Mouse (Mus musculus) liver, adult 2 months (tissue): ENCODE results near the gene Scaf8. TPM values are rescaled to one million over a fixed set of nuclear protein-coding genes. Genes with fewer than 3 reads are reported as not detected.
A peak's percentile ranks its signal among the peaks of the same experiment; 100 is the strongest.
"Not testable (repeated sequence)": the region's sequence is repeated elsewhere in the genome, so short reads cannot be mapped to it uniquely, and the experiment has no call there.

ENCODE experiments used
- DNase-seq: peaks from one replicate; pipeline ENCODE4 v3.0.0-alpha.2; 2011; ENCODE audit warnings: low read depth, low spot score; ENCODE audit errors: extremely low read depth
- H3K27ac ChIP-seq: fragments of 200-500 bp; replicated peaks from 2 replicates; pipeline ENCODE4 v1.5.1; 2012; ENCODE audit warnings: low read depth, mild to moderate bottlenecking, control low read depth, inconsistent platforms, low read length; ENCODE audit not compliant: insufficient read depth
- H3K27me3 ChIP-seq: fragments of 200-500 bp; 2 replicates; pipeline ENCODE4 v1.6.1; 2012; ENCODE audit warnings: mild to moderate bottlenecking, moderate library complexity, low read length, inconsistent platforms; ENCODE audit not compliant: control insufficient read depth, insufficient read depth
- H3K36me3 ChIP-seq: fragments of 200-500 bp; 2 replicates; pipeline ENCODE4 v1.6.1; 2012; ENCODE audit warnings: low read length, inconsistent platforms; ENCODE audit not compliant: control insufficient read depth, insufficient read depth
- H3K4me1 ChIP-seq: fragments of 200-500 bp; 2 replicates; pipeline ENCODE4 v1.6.1; 2011; ENCODE audit warnings: low read length; ENCODE audit not compliant: control insufficient read depth, insufficient read depth
- H3K4me3 ChIP-seq: fragments of 200-500 bp; 2 replicates; pipeline ENCODE4 v1.5.1; 2011; ENCODE audit warnings: low read depth, mild to moderate bottlenecking, control low read depth, low read length, moderate library complexity; ENCODE audit not compliant: insufficient read depth
- H3K79me2 ChIP-seq: fragments of 200-500 bp; 2 replicates; pipeline ENCODE4 v1.6.1; 2012; ENCODE audit warnings: inconsistent platforms, mild to moderate bottlenecking, low read length, moderate library complexity; ENCODE audit not compliant: control insufficient read depth, insufficient read depth
- H3K9ac ChIP-seq: fragments of 200-500 bp; 2 replicates; pipeline ENCODE4 v1.6.1; 2012; ENCODE audit warnings: low read depth, mild to moderate bottlenecking, control low read depth, inconsistent platforms, low read length
- CTCF ChIP-seq: fragments of 200-500 bp; IDR thresholded peaks from 2 replicates; pipeline ENCODE4 v1.5.1; 2011; ENCODE audit warnings: low read depth, low read length, control low read depth
- POLR2A ChIP-seq: fragments of 200-500 bp; IDR thresholded peaks from 2 replicates; pipeline ENCODE4 v1.6.1; 2011; ENCODE audit warnings: low read length, control low read depth; ENCODE audit not compliant: insufficient read depth; ENCODE audit errors: extremely low read depth
- WGBS: fragments of 180-500 bp; shearing (Covaris S2); methylation state at CpG from one replicate; pipeline ENCODE4 v1.1.7; 2018; 5-methylcytosine and 5-hydroxymethylcytosine counted together
- polyA plus RNA-seq: library from polyadenylated mRNA; depleted of rRNA; stranded (reverse); fragments of >200 nt; gene quantifications from 2 replicates; pipeline ENCODE4 v1.2.3, GENCODE M21; 2012
- total RNA-seq: library from RNA; depleted of rRNA; stranded (reverse); fragments of >200 nt; gene quantifications from 2 replicates; pipeline ENCODE4 v1.2.3, GENCODE M21; 2014

The Scaf8 gene
- total and polyA plus RNA-seq, 2 experiments, result 10.8 to 12.4 TPM

DNA sequence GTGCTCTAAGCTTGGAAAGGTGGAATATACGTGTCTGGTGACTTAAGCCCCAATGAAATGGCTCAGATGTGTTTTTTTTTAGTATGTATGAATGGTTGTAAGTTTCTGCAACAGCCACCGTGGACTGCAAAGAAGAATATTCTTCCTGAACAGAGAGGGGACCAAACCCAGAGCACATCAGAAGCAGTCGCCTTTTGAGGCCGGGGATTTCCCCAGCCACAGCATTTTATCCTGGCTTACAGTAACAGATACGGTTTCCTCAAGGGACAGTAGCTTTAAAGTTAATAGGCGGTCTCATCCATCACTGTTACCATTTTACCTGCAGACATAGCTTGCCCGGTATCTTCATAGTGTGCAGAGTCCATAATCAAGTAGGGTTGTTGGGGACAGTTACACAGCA lies 21.4 kb downstream of the Scaf8 start:
- DNase-seq, result no peak
- peaks cover 12% of the 10 kb centered on the region for H3K4me1 ChIP-seq
- no peaks in the 10 kb centered on the region for H3K27me3 ChIP-seq
- WGBS, result 87% methylated on average over 7 of the region's 7 CpGs
- H3K4me3 ChIP-seq, result no peak overlapping the region
- H3K36me3 ChIP-seq, result no peaks in the 10 kb centered on the region
- no peak overlapping the region for H3K27ac ChIP-seq
- peaks cover 47% of the 10 kb centered on the region for H3K79me2 ChIP-seq
- no peak overlapping the region for H3K9ac ChIP-seq
- TF ChIP-seq POLR2A (no peak), CTCF (no peak)

DNA sequence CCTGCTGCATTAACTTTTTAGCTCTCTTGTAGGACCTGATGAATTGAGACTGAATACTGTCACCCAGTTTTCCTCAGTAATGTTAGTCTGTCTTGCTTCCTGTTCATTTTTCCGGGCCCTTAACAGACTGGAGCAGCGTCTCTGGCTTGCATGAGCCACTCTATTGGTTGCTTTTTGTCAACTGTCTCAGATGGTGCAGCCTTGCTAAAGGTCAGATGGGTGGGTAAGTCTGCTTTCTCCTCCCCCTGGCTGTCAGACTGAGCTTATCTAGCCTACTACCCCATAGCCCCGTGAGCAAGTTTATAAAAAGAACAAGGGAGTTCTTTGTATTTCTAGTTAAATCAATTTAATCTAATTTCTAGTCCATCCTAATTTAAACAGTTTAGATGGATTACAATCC lies 23.6 kb downstream of the Scaf8 start:
- H3K79me2 ChIP-seq, result peaks cover 39% of the 10 kb centered on the region
- DNase-seq, result peak; percentile 49
- H3K27me3 ChIP-seq, result no peaks in the 10 kb centered on the region
- WGBS, result 7% methylated on average over 3 of the region's 3 CpGs
- H3K27ac ChIP-seq, result no peak overlapping the region
- no peak for TF ChIP-seq CTCF
- no peak for TF ChIP-seq POLR2A
- H3K4me3 ChIP-seq, result no peak overlapping the region
- peaks cover 12% of the 10 kb centered on the region for H3K4me1 ChIP-seq
- H3K36me3 ChIP-seq, result no peaks in the 10 kb centered on the region
- H3K9ac ChIP-seq, result no peak overlapping the region

DNA sequence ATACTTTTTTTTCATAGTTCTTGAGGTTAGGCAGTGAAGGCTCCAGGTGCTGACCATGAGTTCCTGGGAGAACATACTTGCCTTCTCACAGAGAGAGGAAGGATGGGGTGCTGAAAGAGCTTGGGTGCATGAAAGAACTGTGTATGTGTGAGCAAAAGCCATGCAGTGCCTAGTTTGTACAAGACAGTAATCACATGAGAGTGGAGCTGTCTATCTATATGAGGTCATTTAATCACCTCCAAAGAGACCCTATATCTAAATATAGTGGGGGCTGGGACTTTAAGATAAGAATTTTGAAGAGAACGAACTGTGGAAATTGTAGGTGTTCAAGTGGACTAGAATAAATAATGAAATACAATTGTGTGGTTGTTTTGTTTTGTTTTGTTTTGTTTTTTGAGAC lies 25.3 kb downstream of the Scaf8 start:
- 88% methylated on average over 1 of the region's 1 CpGs for WGBS
- no peak overlapping the region for H3K27ac ChIP-seq

DNA sequence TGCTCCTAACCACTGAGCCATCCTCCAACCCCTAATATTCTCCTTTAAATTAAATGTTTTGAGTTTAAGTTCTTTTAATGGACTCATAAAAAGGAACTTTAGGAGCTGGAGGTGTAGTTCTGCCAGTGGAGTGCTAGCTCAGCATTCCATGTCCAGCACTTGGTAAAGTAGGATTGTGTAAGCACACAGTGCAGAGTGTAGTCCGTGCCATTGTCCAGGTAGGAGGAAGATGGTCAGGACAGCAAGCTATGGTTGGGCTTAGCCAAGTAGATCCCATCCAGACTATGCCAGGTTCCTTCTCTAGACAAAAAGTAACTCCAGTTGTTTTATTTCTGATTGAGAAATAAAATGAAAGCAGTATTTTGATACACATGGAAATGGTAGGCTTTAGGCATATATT lies 34.1 kb downstream of the Scaf8 start:
- peak; percentile 40 for DNase-seq
- no peak for TF ChIP-seq POLR2A
- no peak for TF ChIP-seq CTCF
- Histone ChIP-seq H3K4me3 (no peak overlapping the region), H3K9ac (no peak overlapping the region), H3K27me3 (no peaks in the 10 kb centered on the region), H3K4me1 (0 out of 2 replicates have a peak, but pooled peaks cover 3% of the 10 kb centered on the region), H3K27ac (no peak overlapping the region), H3K79me2 (peaks cover 10% of the 10 kb centered on the region; the same call in 1 of the 2 replicates), H3K36me3 (peaks cover 13% of the 10 kb centered on the region)
- 23% methylated on average over 1 of the region's 1 CpGs for WGBS

More for the DNA sequence above, 25.3 kb downstream of the Scaf8 start:
- peaks cover 12% of the 10 kb centered on the region for H3K4me1 ChIP-seq
- no peak overlapping the region for H3K4me3 ChIP-seq
- no peak for TF ChIP-seq POLR2A
- TF ChIP-seq CTCF, result no peak
- peaks cover 44% of the 10 kb centered on the region for H3K79me2 ChIP-seq
- no peak for DNase-seq
- no peaks in the 10 kb centered on the region for H3K27me3 ChIP-seq
- no peaks in the 10 kb centered on the region for H3K36me3 ChIP-seq
- H3K9ac ChIP-seq, result no peak overlapping the region

DNA sequence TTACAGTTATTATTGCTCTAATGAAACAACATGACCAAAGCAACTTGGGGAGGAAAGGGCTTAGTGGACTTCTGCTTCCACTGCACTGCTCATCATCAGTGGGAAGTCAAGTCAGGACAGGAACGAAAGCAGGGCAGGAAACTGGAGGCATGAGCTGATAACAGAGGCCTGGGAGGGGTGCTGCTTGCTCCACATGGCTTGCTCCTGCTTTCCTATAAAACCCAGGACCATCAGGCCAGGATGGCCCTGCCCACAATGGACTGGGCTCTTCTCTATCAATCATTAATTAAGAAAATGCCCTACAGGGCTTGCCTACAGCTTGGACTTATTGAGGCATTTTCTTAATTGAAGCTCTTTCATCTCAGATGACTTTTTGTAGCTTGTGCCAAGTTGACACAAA lies 34.8 kb downstream of the Scaf8 start:
- TF ChIP-seq CTCF (no peak), POLR2A (no peak)

DNA sequence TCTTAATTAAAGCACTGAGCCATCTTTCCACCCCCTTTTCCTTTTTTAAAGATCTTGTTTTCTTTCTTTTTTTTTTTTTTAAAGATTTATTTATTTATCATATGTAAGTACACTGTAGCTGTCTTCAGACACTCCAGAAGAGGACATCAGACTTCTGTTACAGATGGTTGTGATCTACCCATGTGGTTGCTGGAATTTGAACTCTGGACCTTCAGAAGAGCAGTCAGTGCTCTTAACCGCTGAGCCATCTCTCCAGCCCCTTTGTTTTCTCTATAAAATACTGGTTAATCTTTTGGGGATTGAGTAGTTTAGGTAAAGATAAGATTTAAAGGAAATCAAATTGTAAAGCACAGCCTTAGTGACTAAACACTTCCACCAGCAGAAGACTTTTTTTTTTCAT lies 35.9 kb downstream of the Scaf8 start:
- H3K9ac ChIP-seq, H3K27ac ChIP-seq, H3K79me2 ChIP-seq, H3K4me1 ChIP-seq, H3K27me3 ChIP-seq, H3K4me3 ChIP-seq: not testable (repeated sequence)
- 6% methylated on average over 1 of the region's 1 CpGs for WGBS
- DNase-seq, result peak; percentile 29
- peaks cover 15% of the 10 kb centered on the region for H3K36me3 ChIP-seq

More for the DNA sequence above, 34.8 kb downstream of the Scaf8 start:
- no peak overlapping the region for H3K27ac ChIP-seq
- H3K79me2 ChIP-seq, result peaks cover 7% of the 10 kb centered on the region; the same call in 1 of the 2 replicates
- H3K4me1 ChIP-seq, result 0 out of 2 replicates have a peak, but pooled peaks cover 3% of the 10 kb centered on the region
- 16% methylated on average over 1 of the region's 1 CpGs for WGBS
- DNase-seq, result peak; percentile 42
- no peak overlapping the region for H3K4me3 ChIP-seq
- H3K9ac ChIP-seq, result no peak overlapping the region
- no peaks in the 10 kb centered on the region for H3K27me3 ChIP-seq
- H3K36me3 ChIP-seq, result peaks cover 17% of the 10 kb centered on the region
